Mouse (Mus musculus) midbrain, embryonic 13.5 days (tissue): ENCODE data around the gene Ralgps1. TPM values are rescaled to one million over a fixed set of nuclear protein-coding genes. Genes with fewer than 3 reads are reported as not detected.
"Not testable (repeated sequence)": the region's sequence is repeated elsewhere in the genome, so short reads cannot be mapped to it uniquely, and the experiment has no call there.

Source experiments
- ATAC-seq: fragments of 200-750 bp; cut with Nextera tagmentation; 2 replicates; pipeline ENCODE4 v1.8.0; 2017; ENCODE audit warnings: mild to moderate bottlenecking, moderate TSS enrichment, moderate library complexity
- H3K27ac ChIP-seq: fragments of 300-500 bp; sonication (generic); 2 replicates; pipeline ENCODE4 v1.5.1; 2015; ENCODE audit warnings: inconsistent platforms, mild to moderate bottlenecking, moderate library complexity
- H3K27me3 ChIP-seq: fragments of 300-500 bp; sonication (generic); 2 replicates; pipeline ENCODE4 v1.6.1; 2015; ENCODE audit warnings: mild to moderate bottlenecking, inconsistent platforms
- H3K36me3 ChIP-seq: fragments of 300-500 bp; sonication (generic); 2 replicates; pipeline ENCODE4 v1.6.1; 2015; ENCODE audit warnings: mild to moderate bottlenecking, inconsistent platforms
- H3K4me1 ChIP-seq: fragments of 300-500 bp; sonication (generic); replicated peaks from 2 replicates; pipeline ENCODE4 v1.6.1; 2015; ENCODE audit warnings: inconsistent platforms
- H3K4me2 ChIP-seq: fragments of 300-500 bp; sonication (generic); replicated peaks from 2 replicates; pipeline ENCODE4 v1.6.1; 2015; ENCODE audit warnings: moderate library complexity, mild to moderate bottlenecking, inconsistent platforms
- H3K4me3 ChIP-seq: fragments of 300-500 bp; sonication (generic); replicated peaks from 2 replicates; pipeline ENCODE4 v1.5.1; 2015; ENCODE audit warnings: mild to moderate bottlenecking, inconsistent platforms
- H3K9ac ChIP-seq: fragments of 300-500 bp; sonication (generic); replicated peaks from 2 replicates; pipeline ENCODE4 v1.6.1; 2015; ENCODE audit warnings: mild to moderate bottlenecking, inconsistent platforms
- H3K9me3 ChIP-seq: fragments of 300-500 bp; sonication (generic); 2 replicates; pipeline ENCODE4 v1.6.1; 2016; ENCODE audit warnings: mild to moderate bottlenecking, inconsistent platforms
- WGBS: fragments of 180-500 bp; shearing (Covaris S2); methylation state at CpG from one replicate; pipeline ENCODE4 v1.1.7; 2015; 5-methylcytosine and 5-hydroxymethylcytosine counted together
- polyA plus RNA-seq: library from polyadenylated mRNA; unstranded; fragments of >200 nt; fragmentation: Nextera tagmentation; extraction: Ambion mirVana; gene quantifications from 2 replicates; pipeline ENCODE4 v1.2.1, GENCODE M21; 2015

Ralgps1 gene
- polyA plus RNA-seq, 1 experiment from 2014 or later: 37.0 TPM

GRCm38 (mm10) chr2:33343413-33343812 is 27.9 kb downstream of the Ralgps1 start:
- 70% methylated on average over 3 of the region's 3 CpGs for WGBS

GRCm38 (mm10) chr2:33342148-33342547 is 29.1 kb downstream of the Ralgps1 start:
- no peak overlapping the region for H3K4me2 ChIP-seq
- peaks cover 46% of the 10 kb centered on the region for H3K4me1 ChIP-seq
- no peaks in the 10 kb centered on the region for H3K9me3 ChIP-seq
- H3K4me3 ChIP-seq: no peak overlapping the region
- H3K36me3 ChIP-seq: peaks cover 10% of the 10 kb centered on the region
- H3K27me3 ChIP-seq: no peaks in the 10 kb centered on the region
- no peak for ATAC-seq
- H3K27ac ChIP-seq: no peak overlapping the region
- no peak overlapping the region for H3K9ac ChIP-seq
- 83% methylated on average over 4 of the region's 4 CpGs for WGBS

More at GRCm38 (mm10) chr2:33343413-33343812, 27.9 kb downstream of the Ralgps1 start:
- Histone ChIP-seq H3K27me3 (no peaks in the 10 kb centered on the region), H3K36me3 (peaks cover 3% of the 10 kb centered on the region; the same call in 1 of the 2 replicates), H3K4me2 (no peak overlapping the region), H3K9me3 (no peaks in the 10 kb centered on the region), H3K4me1 (peaks cover 43% of the 10 kb centered on the region), H3K27ac (no peak overlapping the region), H3K4me3 (no peak overlapping the region), H3K9ac (no peak overlapping the region)
- ATAC-seq: no peak

- Histone ChIP-seq H3K4me1 (peaks cover 10% of the 10 kb centered on the region; the same call in 1 of the 2 replicates), H3K4me3 (no peak overlapping the region), H3K27ac (no peak overlapping the region), H3K27me3 (no peaks in the 10 kb centered on the region), H3K9ac (no peak overlapping the region), H3K4me2 (no peak overlapping the region), H3K9me3 (no peaks in the 10 kb centered on the region), H3K36me3 (peaks cover 43% of the 10 kb centered on the region)
- ATAC-seq: no peak
Observed at GRCm38 (mm10) chr2:33335789-33336188, 35.5 kb downstream of the Ralgps1 start.

- H3K27ac ChIP-seq: no peak overlapping the region
- H3K27me3 ChIP-seq: peaks cover 8% of the 10 kb centered on the region; the same call in 1 of the 2 replicates
- ATAC-seq: no peak
- H3K9ac ChIP-seq: no peak overlapping the region
- H3K4me3 ChIP-seq: no peak overlapping the region
- no peaks in the 10 kb centered on the region for H3K9me3 ChIP-seq
- no peaks in the 10 kb centered on the region for H3K4me1 ChIP-seq
- H3K4me2 ChIP-seq: no peak overlapping the region
- WGBS: 92% methylated on average over 2 of the region's 3 CpGs
- H3K36me3 ChIP-seq: peaks cover 18% of the 10 kb centered on the region
Observed at GRCm38 (mm10) chr2:33329622-33330021, 41.7 kb downstream of the Ralgps1 start.

- H3K4me1 ChIP-seq: peaks cover under 1% of the 10 kb centered on the region
- no peak for ATAC-seq
- H3K27me3 ChIP-seq: peaks cover 8% of the 10 kb centered on the region; the same call in 1 of the 2 replicates
- H3K9me3 ChIP-seq: no peaks in the 10 kb centered on the region
- H3K36me3 ChIP-seq: peaks cover 20% of the 10 kb centered on the region
- H3K9ac ChIP-seq: no peak overlapping the region
- H3K27ac ChIP-seq: no peak overlapping the region
- no peak overlapping the region for H3K4me2 ChIP-seq
- WGBS: 76% methylated on average over 1 of the region's 1 CpGs
- H3K4me3 ChIP-seq: no peak overlapping the region
Observed at GRCm38 (mm10) chr2:33328941-33329340, 42.3 kb downstream of the Ralgps1 start.

- 70% methylated on average over 3 of the region's 3 CpGs for whole genome bisulfite sequencing
- H3K27me3 ChIP-seq: peaks cover 25% of the 10 kb centered on the region; the same call in 1 of the 2 replicates
- H3K4me3 ChIP-seq: no peak overlapping the region
- H3K36me3 ChIP-seq: peaks cover 34% of the 10 kb centered on the region
- H3K9me3 ChIP-seq: no peaks in the 10 kb centered on the region
- H3K4me2 ChIP-seq: no peak overlapping the region
- H3K9ac ChIP-seq: no peak overlapping the region
- peaks cover 11% of the 10 kb centered on the region for H3K4me1 ChIP-seq
- no peak for ATAC-seq
- H3K27ac ChIP-seq: no peak overlapping the region
Observed at GRCm38 (mm10) chr2:33325359-33325758, 45.9 kb downstream of the Ralgps1 start.

GRCm38 (mm10) chr2:33323799-33324595 is 47.3 kb downstream of the Ralgps1 start:
- WGBS: 77% methylated on average over 8 of the region's 8 CpGs
- no peak overlapping the region for H3K4me2 ChIP-seq
- H3K4me1 ChIP-seq: peaks cover 11% of the 10 kb centered on the region
- ATAC-seq: no peak
- H3K27ac ChIP-seq: no peak overlapping the region
- H3K9ac ChIP-seq: no peak overlapping the region
- H3K9me3 ChIP-seq: no peaks in the 10 kb centered on the region
- H3K4me3 ChIP-seq: no peak overlapping the region
- H3K36me3 ChIP-seq: peaks cover 35% of the 10 kb centered on the region
- peaks cover 35% of the 10 kb centered on the region for H3K27me3 ChIP-seq

- not testable (repeated sequence) for H3K9me3 ChIP-seq, H3K27ac ChIP-seq, H3K4me2 ChIP-seq, H3K4me3 ChIP-seq, H3K9ac ChIP-seq
- 0 out of 2 replicates have a peak, but pooled peaks have one; percentile 20 for ATAC-seq
- H3K27me3 ChIP-seq: peaks cover 44% of the 10 kb centered on the region
- H3K36me3 ChIP-seq: peaks cover 39% of the 10 kb centered on the region
- H3K4me1 ChIP-seq: peaks cover 11% of the 10 kb centered on the region
- WGBS: 40% methylated on average over 9 of the region's 9 CpGs
Observed at GRCm38 (mm10) chr2:33323043-33323625, 48.2 kb downstream of the Ralgps1 start.

GRCm38 (mm10) chr2:33321641-33322040 is 49.6 kb downstream of the Ralgps1 start:
- Histone ChIP-seq H3K4me2 (no peak overlapping the region), H3K9ac (no peak overlapping the region), H3K27me3 (peaks cover 39% of the 10 kb centered on the region), H3K9me3 (no peaks in the 10 kb centered on the region), H3K4me1 (peaks cover 18% of the 10 kb centered on the region), H3K27ac (no peak overlapping the region), H3K36me3 (peaks cover 36% of the 10 kb centered on the region), H3K4me3 (no peak overlapping the region)
- 81% methylated on average over 2 of the region's 2 CpGs for WGBS
- no peak for ATAC-seq

GRCm38 (mm10) chr2:33321031-33321430 is 50.3 kb downstream of the Ralgps1 start:
- Histone ChIP-seq H3K4me3 (no peak overlapping the region), H3K27me3 (peaks cover 39% of the 10 kb centered on the region), H3K4me1 (peaks cover 24% of the 10 kb centered on the region), H3K9me3 (no peaks in the 10 kb centered on the region), H3K4me2 (no peak overlapping the region), H3K27ac (no peak overlapping the region), H3K36me3 (peaks cover 36% of the 10 kb centered on the region), H3K9ac (no peak overlapping the region)
- 94% methylated on average over 2 of the region's 2 CpGs for WGBS
- no peak for ATAC-seq

GRCm38 (mm10) chr2:33320568-33320967 is 50.7 kb downstream of the Ralgps1 start:
- Histone ChIP-seq H3K4me2 (no peak overlapping the region), H3K4me1 (peaks cover 27% of the 10 kb centered on the region), H3K27me3 (peaks cover 39% of the 10 kb centered on the region), H3K4me3 (no peak overlapping the region), H3K27ac (no peak overlapping the region), H3K36me3 (peaks cover 36% of the 10 kb centered on the region), H3K9ac (no peak overlapping the region), H3K9me3 (no peaks in the 10 kb centered on the region)
- 68% methylated on average over 3 of the region's 3 CpGs for WGBS
- ATAC-seq: no peak

GRCm38 (mm10) chr2:33319934-33320333 is 51.4 kb downstream of the Ralgps1 start:
- no peak for ATAC-seq
- Histone ChIP-seq H3K4me2 (no peak overlapping the region), H3K36me3 (peaks cover 36% of the 10 kb centered on the region), H3K9me3 (no peaks in the 10 kb centered on the region), H3K27ac (no peak overlapping the region), H3K4me3 (no peak overlapping the region), H3K27me3 (peaks cover 37% of the 10 kb centered on the region), H3K4me1 (peaks cover 32% of the 10 kb centered on the region), H3K9ac (no peak overlapping the region)
- 100% methylated on average over 1 of the region's 1 CpGs for WGBS
